Mouse (Mus musculus): ENCODE measurements around the gene Tec. TPM values are rescaled to one million over a fixed set of nuclear protein-coding genes. Genes with fewer than 3 reads are reported as not detected.

Tec gene
- total RNA-seq, 2 experiments from 2014 or later: 3.0 to 3.7 TPM

DNA sequence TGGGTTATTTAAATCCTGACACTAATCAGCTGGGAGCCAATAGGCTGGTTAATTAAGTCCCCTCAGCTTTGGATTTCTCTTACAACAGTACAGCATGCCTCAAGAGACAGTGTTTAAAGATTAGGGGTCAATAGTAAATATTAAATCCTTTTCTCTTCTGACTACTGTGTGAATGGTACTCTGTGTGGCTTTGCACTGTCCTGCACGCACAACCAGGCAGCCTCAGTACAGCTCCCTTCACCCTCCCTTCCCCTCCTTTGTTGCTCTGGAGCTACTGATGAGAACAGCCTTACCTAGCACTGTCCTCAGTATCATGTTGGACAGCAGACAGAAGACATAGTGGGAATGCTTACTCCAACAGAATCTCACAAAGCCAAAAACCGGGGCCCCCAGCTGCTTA is 58.8 kb downstream of the Tec start:
- no peak for DNase-seq (ENCODE audit: low spot score in 2 of 2)
- intact Hi-C loops (cut with DNase I): no loop called here

DNA sequence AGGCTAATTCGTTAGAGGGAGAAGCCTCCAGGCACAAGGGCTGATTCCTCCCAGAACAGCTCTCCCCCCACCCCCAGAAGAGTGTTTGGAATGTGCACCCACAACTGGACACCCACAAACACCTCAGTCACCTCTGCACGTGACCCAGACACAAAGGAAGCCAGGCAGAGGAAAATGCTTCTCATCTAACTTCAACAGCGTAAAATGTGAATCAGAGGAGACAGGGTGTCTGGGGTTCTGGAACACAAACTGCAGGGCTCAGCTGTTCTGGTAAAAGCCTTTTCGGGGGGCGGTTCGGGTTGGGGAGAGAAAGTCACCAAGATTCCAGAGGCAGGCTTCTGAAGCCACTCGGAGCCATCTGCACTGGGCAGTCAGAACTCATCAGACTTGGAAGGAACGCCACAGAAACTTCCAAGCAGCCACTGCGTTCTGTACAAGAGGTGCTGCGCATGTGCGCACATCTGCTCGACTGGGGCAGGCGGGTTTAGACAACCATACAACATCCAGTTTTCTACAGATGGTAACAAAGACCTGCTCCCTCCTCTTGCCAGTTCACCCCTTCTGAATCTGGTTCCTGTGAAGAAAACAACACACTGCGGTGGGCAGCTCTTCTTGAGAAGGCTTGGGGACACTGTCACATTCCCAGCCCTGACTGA is 59.7 kb downstream of the Tec start:
- DNase-seq (ENCODE audit: low spot score in 2 of 2): peak; percentile 33 to 55
- intact Hi-C loops (cut with DNase I): no loop called here

- peak in 1 of 2 experiments; percentile 51 for DNase-seq (ENCODE audit: low spot score in 2 of 2)
- intact Hi-C loops (cut with DNase I): no loop called here
Measured at GRCm38 (mm10) chr5:72802851-72803250, 65.4 kb downstream of the Tec start.

- intact Hi-C loops (cut with DNase I): no loop called here
- no peak for DNase-seq (ENCODE audit: low spot score in 2 of 2)
Measured at GRCm38 (mm10) chr5:72798563-72798962, 69.7 kb downstream of the Tec start.

DNA sequence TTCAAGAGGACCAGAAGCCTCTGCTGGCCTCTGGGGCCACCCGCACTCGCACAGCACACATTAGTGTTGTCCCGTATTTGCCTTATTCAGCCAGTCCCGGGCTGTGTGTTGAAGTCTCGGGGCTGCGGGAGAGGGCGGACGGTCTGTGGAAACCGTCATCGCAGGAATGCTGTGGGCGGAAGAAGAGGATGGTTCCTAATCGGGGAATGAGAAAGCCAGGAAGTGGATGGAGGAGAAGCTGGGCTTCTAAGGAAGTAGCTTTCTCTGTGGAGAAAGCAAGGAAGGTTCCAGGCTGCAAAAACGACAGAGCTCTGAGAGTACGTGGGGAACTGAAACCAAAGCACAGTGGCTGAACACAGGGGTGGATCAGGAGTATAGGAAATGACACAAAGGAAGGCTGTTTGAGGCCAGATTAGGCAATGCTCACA is 72.1 kb downstream of the Tec start:
- intact Hi-C loops (cut with DNase I): no loop called here
- DNase-seq (ENCODE audit: low spot score in 2 of 2): peak in 1 of 2 experiments; percentile 39

DNA sequence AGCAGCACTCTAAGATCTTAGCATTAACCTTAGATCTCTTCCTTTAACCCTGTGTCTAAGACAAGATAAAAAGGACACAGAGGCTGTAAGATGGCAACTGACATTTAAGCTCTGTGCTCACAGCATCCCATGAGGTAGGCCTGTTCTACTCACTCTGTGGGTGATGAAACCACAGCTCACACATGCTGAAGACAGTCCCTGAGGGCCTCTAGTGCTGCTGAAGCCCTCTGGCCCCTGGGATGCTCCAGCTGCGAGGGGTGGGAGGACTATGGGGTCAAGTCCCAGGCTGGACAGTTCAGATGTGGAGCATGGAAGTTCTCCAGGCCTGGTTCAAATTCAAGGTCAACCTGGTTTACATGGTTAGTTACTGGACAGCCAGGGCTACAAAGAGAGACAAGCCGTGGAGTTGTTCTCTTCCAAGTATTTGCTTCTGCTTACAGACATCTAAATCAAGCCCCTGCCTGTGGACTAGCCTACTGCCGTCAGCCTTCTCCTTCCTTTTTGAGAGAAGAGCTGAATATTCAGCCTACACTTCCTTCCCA is 74.9 kb downstream of the Tec start:
- intact Hi-C loops (cut with DNase I): loop anchor here (5.0 kb wide), 1 partner anchor 74 kb away; the partner anchor contains the start of gene Tec
- no peak for DNase-seq (ENCODE audit: low spot score in 2 of 2)

DNA sequence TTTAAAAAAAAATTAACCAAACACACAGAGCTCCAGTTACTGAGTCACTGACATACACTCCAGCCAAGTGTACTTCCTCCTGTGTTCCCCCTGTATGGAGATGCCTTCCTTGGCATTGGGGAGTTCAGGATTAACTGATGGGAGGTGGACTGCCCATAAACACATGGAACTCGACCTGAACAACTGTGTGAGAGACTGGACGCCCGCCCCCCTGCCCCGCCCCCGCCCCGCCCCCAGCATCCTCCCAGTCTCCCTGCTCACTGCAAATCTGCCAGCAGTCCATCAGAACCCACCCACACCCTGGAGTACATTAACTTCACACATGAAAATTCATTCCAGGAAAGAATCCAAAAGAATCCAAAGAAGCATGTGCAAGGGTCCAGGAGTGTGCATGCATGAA is 76.5 kb downstream of the Tec start:
- DNase-seq (ENCODE audit: low spot score in 2 of 2): peak in 1 of 2 experiments; percentile 49
- intact Hi-C loops (cut with DNase I): loop anchor here (5.0 kb wide), 1 partner anchor 76 kb away; the partner anchor contains the start of gene Tec

- no peak for DNase-seq (ENCODE audit: low spot score in 2 of 2)
- intact Hi-C loops (cut with DNase I): loop anchor here (5.0 kb wide), 1 partner anchor 76 kb away; the partner anchor contains the start of gene Tec
Measured at GRCm38 (mm10) chr5:72791386-72791785, 76.9 kb downstream of the Tec start.

GRCm38 (mm10) chr5:72785451-72785850 is 82.8 kb downstream of the Tec start:
- DNase-seq (ENCODE audit: low spot score in 2 of 2): no peak
- intact Hi-C loops (cut with DNase I): no loop called here

DNA sequence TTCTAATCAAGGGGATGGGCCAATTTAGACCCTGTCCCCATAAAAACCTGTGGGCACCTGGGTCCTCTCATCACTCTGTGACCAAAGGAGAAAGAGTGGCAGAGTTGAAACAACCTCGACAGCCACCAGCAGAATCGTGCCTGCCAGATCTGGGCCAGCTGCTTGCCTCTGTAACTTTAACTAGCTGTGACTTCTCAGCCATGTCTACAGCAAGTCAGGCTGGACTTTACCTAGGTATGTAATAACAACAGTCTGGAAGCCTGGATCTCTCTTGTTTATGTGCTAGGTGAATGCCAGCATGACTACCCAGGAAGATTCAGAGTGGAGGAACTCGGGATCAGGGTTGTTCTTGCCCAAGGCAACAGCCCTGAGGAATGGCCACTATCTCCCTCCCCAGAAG is 83.6 kb downstream of the Tec start:
- no peak for DNase-seq (ENCODE audit: low spot score in 2 of 2)
- intact Hi-C loops (cut with DNase I): no loop called here

GRCm38 (mm10) chr5:72783957-72784356 is 84.3 kb downstream of the Tec start:
- intact Hi-C loops (cut with DNase I): no loop called here
- peak; percentile 18 to 84 for DNase-seq (ENCODE audit: low spot score in 2 of 2)

DNA sequence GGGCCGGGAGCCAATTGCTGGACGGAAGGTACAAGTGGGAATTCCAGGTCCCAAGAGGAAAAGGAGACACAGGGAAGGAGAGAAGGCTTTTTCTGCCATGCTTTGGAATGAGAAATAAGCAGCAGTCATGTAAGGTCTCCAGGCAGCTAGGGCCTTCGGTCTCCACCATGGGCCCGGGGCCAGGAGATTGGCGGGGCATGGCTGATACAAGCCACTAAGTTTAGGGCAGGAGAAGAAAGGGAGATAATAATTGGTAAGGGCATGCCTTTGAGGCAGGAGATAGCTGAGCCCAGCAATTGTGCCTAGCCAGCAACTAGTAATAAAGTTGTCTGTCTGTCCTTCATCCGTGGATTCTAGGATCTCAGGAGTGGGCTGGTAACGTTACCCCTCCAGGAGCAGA is 85.2 kb downstream of the Tec start:
- intact Hi-C loops (cut with DNase I): no loop called here
- DNase-seq (ENCODE audit: low spot score in 2 of 2): no peak

- intact Hi-C loops (cut with DNase I): no loop called here
- no peak for DNase-seq (ENCODE audit: low spot score in 2 of 2)
Measured at GRCm38 (mm10) chr5:72781776-72782175, 86.5 kb downstream of the Tec start.

DNA sequence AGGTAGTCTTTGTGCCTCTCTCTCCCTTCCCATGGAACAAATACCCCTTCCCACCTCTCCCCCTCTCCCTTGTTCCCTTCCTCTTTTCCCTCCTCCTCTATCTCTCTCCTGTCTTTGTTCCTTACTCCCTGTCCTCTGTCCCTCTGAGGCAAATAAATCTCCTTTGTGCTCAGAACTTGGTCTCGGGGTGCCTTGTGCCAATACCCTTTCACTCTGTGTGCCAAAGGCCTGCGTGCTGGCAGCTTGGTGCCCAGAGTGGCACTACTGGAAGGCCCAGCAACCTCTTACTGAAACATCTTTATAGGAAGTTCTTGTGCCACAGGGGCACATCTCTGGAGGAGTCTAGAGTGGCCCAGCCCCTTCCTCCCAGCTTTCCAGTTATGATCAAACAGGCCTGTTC is 91.7 kb downstream of the Tec start:
- DNase-seq (ENCODE audit: low spot score in 2 of 2): no peak
- intact Hi-C loops (cut with DNase I): no loop called here

DNA sequence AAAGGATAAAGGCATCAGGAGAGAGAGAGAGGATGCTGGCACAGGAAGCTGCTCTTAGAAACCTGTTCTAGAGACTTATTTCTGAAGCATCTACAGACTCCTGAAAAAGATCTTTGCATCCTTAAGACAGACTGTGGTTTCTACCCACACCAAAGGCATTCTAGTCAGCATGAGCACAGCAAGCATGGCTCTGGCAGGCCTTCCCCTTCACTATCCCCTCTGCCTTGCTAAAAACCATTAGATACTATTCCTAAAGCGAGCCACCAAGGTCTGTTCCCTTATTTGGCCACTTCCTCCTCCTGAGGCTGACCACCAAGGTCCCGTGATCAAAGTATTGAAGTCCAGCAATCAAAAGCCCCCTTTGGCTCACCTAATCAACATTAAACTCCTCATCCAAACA is 92.2 kb downstream of the Tec start:
- intact Hi-C loops (cut with DNase I): no loop called here

DNA sequence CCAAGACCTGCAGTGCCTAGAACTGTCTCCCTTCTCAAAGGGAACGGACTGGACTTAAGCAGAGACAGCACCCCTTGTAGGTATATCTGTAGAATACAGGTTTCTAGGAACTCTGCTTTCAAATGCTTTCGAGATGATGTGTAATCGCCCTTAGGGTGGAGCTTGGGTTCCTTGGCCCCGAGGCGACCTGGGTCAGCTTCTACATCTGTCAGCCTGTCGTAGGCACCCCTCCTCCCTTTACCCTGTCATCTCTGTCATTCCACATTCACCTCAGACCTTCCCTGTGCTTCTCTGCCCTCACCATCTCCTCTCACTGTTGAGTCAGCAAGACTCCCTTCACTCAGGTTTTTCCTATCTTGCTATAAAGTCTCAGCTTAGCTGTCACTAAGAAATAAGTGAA is 98.4 kb downstream of the Tec start:
- DNase-seq (ENCODE audit: low spot score in 2 of 2): no peak
- intact Hi-C loops (cut with DNase I): no loop called here

More for the DNA sequence above, 92.2 kb downstream of the Tec start:
- no peak for DNase-seq (ENCODE audit: low spot score in 2 of 2)

DNA sequence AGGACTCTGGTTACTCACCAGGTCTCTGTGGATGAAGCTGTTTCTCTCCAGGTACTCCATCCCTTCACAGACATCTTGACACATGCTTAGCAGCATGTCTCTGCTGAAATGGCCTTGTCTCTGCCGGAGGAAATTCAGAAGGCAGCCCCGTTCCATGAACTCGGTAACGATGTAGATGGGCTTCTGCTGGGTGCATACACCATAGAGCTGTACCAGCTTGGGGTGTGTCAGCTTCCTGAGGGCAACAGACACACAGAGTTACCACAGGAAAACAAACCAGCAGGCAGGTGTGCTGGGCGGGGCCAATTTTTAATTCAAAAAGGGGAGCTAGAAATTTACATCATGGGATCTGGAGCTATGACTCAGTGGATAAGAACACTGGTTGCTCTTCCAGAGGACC is 104.7 kb downstream of the Tec start:
- intact Hi-C loops (cut with DNase I): no loop called here

DNA sequence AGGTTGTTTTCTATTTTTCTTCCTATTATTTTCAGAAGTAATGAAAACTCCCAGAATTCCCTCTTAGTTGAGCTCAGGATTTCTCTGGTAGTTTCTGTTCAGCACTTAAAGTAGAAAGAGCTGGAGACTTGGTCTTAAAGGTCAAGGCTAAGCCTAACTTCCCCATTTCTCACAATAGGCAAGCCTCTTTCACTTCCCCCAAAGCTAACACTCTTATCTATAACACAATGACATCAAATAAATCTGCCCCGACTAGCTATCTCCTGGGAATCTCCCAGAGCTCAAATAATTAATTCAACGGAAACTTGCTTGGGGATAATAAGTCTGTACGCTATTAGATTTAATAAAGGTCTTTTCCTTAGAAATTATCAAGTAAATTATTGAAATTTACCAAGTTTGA is 105.3 kb downstream of the Tec start:
- intact Hi-C loops (cut with DNase I): no loop called here
- DNase-seq (ENCODE audit: low spot score in 2 of 2): no peak

More for the DNA sequence above, 104.7 kb downstream of the Tec start:
- no peak for DNase-seq (ENCODE audit: low spot score in 2 of 2)

DNA sequence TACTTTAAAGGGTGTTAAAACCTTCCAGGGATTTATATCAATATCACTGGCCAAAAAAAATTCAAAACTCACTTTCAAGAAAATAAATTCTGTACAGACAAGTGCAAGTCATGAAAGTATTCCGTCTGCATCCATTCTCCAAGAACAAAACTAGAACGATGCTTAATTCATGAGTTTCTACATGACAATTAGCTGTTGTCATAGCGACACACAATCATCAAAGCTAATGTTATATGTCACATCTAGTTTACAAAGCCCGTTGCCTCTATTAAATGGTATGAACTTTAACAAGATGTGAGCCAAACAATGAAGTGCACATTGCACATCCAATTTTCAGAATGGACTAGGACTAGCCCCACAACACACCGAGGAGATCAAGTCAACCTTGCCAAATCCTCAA is 106.5 kb downstream of the Tec start:
- DNase-seq (ENCODE audit: low spot score in 2 of 2): no peak
- intact Hi-C loops (cut with DNase I): no loop called here

- intact Hi-C loops (cut with DNase I): no loop called here
- no peak for DNase-seq (ENCODE audit: low spot score in 2 of 2)
Measured at GRCm38 (mm10) chr5:72761237-72761636, 107.0 kb downstream of the Tec start.
